Mouse (Mus musculus) neural tube, embryonic 14.5 days (tissue): Measurements from ENCODE around the gene Cd52. TPM values are rescaled to one million over a fixed set of nuclear protein-coding genes. Genes with fewer than 3 reads are reported as not detected.

Experiments used
- ATAC-seq: fragments of 200-750 bp; cut with Nextera tagmentation; 2 replicates; pipeline ENCODE4 v1.8.0; 2017; ENCODE audit warnings: low read depth, mild to moderate bottlenecking, moderate TSS enrichment, moderate library complexity
- H3K27ac ChIP-seq: fragments of 300-500 bp; sonication (generic); 2 replicates; pipeline ENCODE4 v1.5.1; 2014; ENCODE audit warnings: low read depth, mild to moderate bottlenecking, control low read depth, low read length, moderate library complexity, mixed read lengths
- H3K27me3 ChIP-seq: fragments of 300-500 bp; sonication (generic); 2 replicates; pipeline ENCODE4 v1.6.1; 2014; ENCODE audit warnings: low read length; ENCODE audit not compliant: control insufficient read depth, insufficient read depth
- H3K36me3 ChIP-seq: fragments of 300-500 bp; sonication (generic); 2 replicates; pipeline ENCODE4 v1.6.1; 2014; ENCODE audit warnings: low read length, mixed read lengths; ENCODE audit not compliant: control insufficient read depth, insufficient read depth
- H3K4me1 ChIP-seq: fragments of 300-500 bp; sonication (generic); 2 replicates; pipeline ENCODE4 v1.6.1; 2014; ENCODE audit warnings: low read length; ENCODE audit not compliant: control insufficient read depth, insufficient read depth
- H3K4me2 ChIP-seq: fragments of 300-500 bp; sonication (generic); 2 replicates; pipeline ENCODE4 v1.6.1; 2014; ENCODE audit warnings: mild to moderate bottlenecking, low read depth, low read length, control low read depth
- H3K4me3 ChIP-seq: fragments of 300-500 bp; sonication (generic); 2 replicates; pipeline ENCODE4 v1.5.1; 2014; ENCODE audit warnings: low read depth, low read length, control low read depth, mixed read lengths
- H3K9ac ChIP-seq: fragments of 300-500 bp; sonication (generic); replicated peaks from 2 replicates; pipeline ENCODE4 v1.6.1; 2014; ENCODE audit warnings: low read depth, mild to moderate bottlenecking, control low read depth, low read length, mixed read lengths
- H3K9me3 ChIP-seq: fragments of 300-500 bp; sonication (generic); 2 replicates; pipeline ENCODE4 v1.6.1; 2016; ENCODE audit warnings: low read length; ENCODE audit not compliant: control insufficient read depth
- WGBS: fragments of 180-500 bp; shearing (Covaris S2); extraction: QIAGEN DNeasy Blood & Tissue Kit; methylation state at CpG from one replicate; pipeline ENCODE4 v1.1.7; 2014; 5-methylcytosine and 5-hydroxymethylcytosine counted together
- polyA plus RNA-seq: library from polyadenylated mRNA; unstranded; fragments of >200 nt; fragmentation: Nextera tagmentation; extraction: Ambion mirVana; gene quantifications from 2 replicates; pipeline ENCODE4 v1.2.1, GENCODE M21; 2014

The Cd52 gene
- polyA plus RNA-seq, 1 experiment from 2014 or later = 2.1 TPM

DNA sequence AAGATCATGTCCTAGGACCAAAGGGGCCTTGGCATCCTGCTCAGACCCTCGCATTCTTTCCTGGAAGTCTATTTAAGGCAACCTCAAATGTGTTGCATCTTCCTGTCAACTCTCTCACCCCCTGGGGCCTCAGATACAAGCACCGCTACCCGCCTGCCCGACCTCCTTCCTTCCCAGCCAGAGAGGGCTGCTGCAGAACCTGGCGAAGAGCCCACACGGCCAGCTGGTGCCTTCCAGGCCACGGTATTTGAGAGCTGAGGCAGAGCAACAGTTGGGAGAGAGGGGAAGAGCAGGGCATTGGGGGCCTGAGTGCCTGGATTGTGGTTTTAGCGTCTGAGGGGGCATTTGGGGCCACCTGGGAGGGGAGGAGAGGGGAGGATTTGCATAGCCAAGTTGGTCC is 42.3 kb downstream of the Cd52 start:
- H3K36me3 ChIP-seq = no peaks in the 10 kb centered on the region

GRCm38 (mm10) chr4:134051912-134052311 is 43.0 kb downstream of the Cd52 start:
- WGBS = 87% methylated on average over 5 of the region's 5 CpGs

More for the DNA sequence above, 42.3 kb downstream of the Cd52 start:
- Histone ChIP-seq H3K27ac (no peak overlapping the region), H3K9ac (no peak overlapping the region), H3K9me3 (no peaks in the 10 kb centered on the region), H3K4me3 (no peak overlapping the region), H3K4me2 (no peak overlapping the region), H3K4me1 (no peaks in the 10 kb centered on the region), H3K27me3 (no peaks in the 10 kb centered on the region)
- WGBS = 18% methylated on average over 8 of the region's 8 CpGs
- ATAC-seq = no peak

GRCm38 (mm10) chr4:134047648-134048047 is 47.2 kb downstream of the Cd52 start:
- Histone ChIP-seq H3K27ac (no peak overlapping the region), H3K9ac (no peak overlapping the region), H3K9me3 (no peaks in the 10 kb centered on the region), H3K36me3 (no peaks in the 10 kb centered on the region), H3K4me1 (no peaks in the 10 kb centered on the region), H3K27me3 (no peaks in the 10 kb centered on the region), H3K4me3 (no peak overlapping the region), H3K4me2 (no peak overlapping the region)
- WGBS = 88% methylated on average over 5 of the region's 5 CpGs
- ATAC-seq = no peak

More at GRCm38 (mm10) chr4:134051912-134052311, 43.0 kb downstream of the Cd52 start:
- H3K9me3 ChIP-seq = no peaks in the 10 kb centered on the region
- no peaks in the 10 kb centered on the region for H3K36me3 ChIP-seq
- H3K9ac ChIP-seq = no peak overlapping the region
- no peak for ATAC-seq
- H3K4me3 ChIP-seq = no peak overlapping the region
- no peak overlapping the region for H3K4me2 ChIP-seq
- no peaks in the 10 kb centered on the region for H3K4me1 ChIP-seq
- H3K27me3 ChIP-seq = no peaks in the 10 kb centered on the region
- no peak overlapping the region for H3K27ac ChIP-seq

DNA sequence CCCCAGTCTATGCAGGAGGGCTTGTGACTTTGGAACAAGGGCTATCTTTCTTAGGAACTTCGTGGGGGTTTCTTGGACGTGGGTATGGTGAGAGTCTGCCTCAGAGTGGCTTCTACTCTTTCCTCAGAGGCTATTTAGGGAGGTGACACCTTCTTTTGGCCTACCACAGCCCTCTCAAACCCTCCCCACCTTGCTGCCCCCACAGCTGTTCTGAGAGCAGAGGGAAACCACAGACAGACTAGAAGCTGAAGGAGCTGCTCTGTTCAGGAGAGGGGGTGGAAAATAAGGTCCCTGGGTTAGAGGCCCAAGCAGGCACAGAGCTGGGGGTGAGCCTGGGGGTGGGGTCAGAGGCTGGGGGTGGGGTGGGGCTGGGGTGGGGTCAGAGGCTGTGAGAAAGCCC is 51.8 kb downstream of the Cd52 start:
- H3K4me2 ChIP-seq = no peak overlapping the region
- no peak for ATAC-seq
- 64% methylated on average over 2 of the region's 2 CpGs for WGBS

GRCm38 (mm10) chr4:134041317-134042123 is 53.4 kb downstream of the Cd52 start:
- H3K9me3 ChIP-seq = no peaks in the 10 kb centered on the region
- no peaks in the 10 kb centered on the region for H3K36me3 ChIP-seq
- H3K27me3 ChIP-seq = no peaks in the 10 kb centered on the region
- ATAC-seq = no peak
- H3K9ac ChIP-seq = no peak overlapping the region
- WGBS = 44% methylated on average over 9 of the region's 9 CpGs
- H3K4me3 ChIP-seq = no peak overlapping the region
- no peak overlapping the region for H3K27ac ChIP-seq
- H3K4me2 ChIP-seq = no peak overlapping the region
- H3K4me1 ChIP-seq = no peaks in the 10 kb centered on the region

More for the DNA sequence above, 51.8 kb downstream of the Cd52 start:
- Histone ChIP-seq H3K4me1 (no peaks in the 10 kb centered on the region), H3K27me3 (no peaks in the 10 kb centered on the region), H3K9ac (no peak overlapping the region), H3K36me3 (no peaks in the 10 kb centered on the region), H3K9me3 (no peaks in the 10 kb centered on the region), H3K4me3 (no peak overlapping the region), H3K27ac (no peak overlapping the region)

DNA sequence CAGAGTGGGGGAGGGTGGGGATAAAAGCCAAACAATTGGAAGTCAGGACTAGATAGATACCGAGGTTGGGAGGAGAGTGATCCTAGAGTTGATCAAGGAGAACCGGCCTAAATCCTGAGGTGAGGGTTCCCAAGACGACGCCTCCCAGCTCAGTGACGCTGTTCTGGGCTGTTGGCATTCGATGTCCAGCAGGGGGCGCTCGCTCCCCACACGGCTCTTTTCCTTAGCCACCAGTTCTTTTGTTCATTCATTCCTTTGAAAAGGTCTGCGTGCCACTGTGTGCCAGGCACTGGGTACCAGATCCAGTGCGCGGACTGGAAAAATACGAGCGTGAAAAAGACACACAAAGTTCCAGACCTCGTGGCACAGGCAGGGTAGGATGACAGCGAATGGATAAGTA is 58.9 kb downstream of the Cd52 start:
- Histone ChIP-seq H3K27ac (no peak overlapping the region), H3K27me3 (no peaks in the 10 kb centered on the region), H3K9ac (no peak overlapping the region), H3K4me1 (no peaks in the 10 kb centered on the region), H3K9me3 (no peaks in the 10 kb centered on the region), H3K36me3 (no peaks in the 10 kb centered on the region), H3K4me3 (no peak overlapping the region), H3K4me2 (no peak overlapping the region; the same call in 1 of the 2 replicates)
- ATAC-seq = no peak; the same call in 1 of the 2 replicates
- WGBS = 6% methylated on average over 16 of the region's 16 CpGs

Other genes starting within 250 kb of the Cd52 start
- gene Rps6ka1, start 207.3 kb downstream of the Cd52 start, polyA plus RNA-seq = 22.4 and 24.1 TPM in 2 replicates
- gene Hmgn2, start 126.4 kb downstream of the Cd52 start, polyA plus RNA-seq = 1,100 and 1,186 TPM in 2 replicates
- gene Dhdds, start 94.2 kb downstream of the Cd52 start, polyA plus RNA-seq = 48.8 and 48.9 TPM in 2 replicates
- 0.09 and 0.28 TPM in 2 replicates for gene Lin28a, start 76.2 kb downstream of the Cd52 start, polyA plus RNA-seq
- not detected in 2 replicates for gene Zfp683, start 41.2 kb downstream of the Cd52 start, polyA plus RNA-seq
- gene Crybg2, start 34.3 kb downstream of the Cd52 start, polyA plus RNA-seq = 1.6 and 2.9 TPM in 2 replicates
- 21.7 and 26.9 TPM in 2 replicates for gene Ubxn11, start 7.5 kb upstream of the Cd52 start, polyA plus RNA-seq
- 395 and 405 TPM in 2 replicates for gene Sh3bgrl3, start 33.7 kb upstream of the Cd52 start, polyA plus RNA-seq
- 14.8 and 18.2 TPM in 2 replicates for gene Cep85, start 92.0 kb upstream of the Cd52 start, polyA plus RNA-seq
- gene Gm7534, start 107.9 kb upstream of the Cd52 start, polyA plus RNA-seq = not detected in 2 replicates
- gene Catsper4, start 132.3 kb upstream of the Cd52 start, polyA plus RNA-seq = not detected in 2 replicates
- 0.16 TPM in 1 of 2 replicates, not detected in the other for gene Cnksr1, start 143.3 kb upstream of the Cd52 start, polyA plus RNA-seq
- 0.44 TPM in 1 of 2 replicates, not detected in the other for gene E130218I03Rik, start 148.6 kb upstream of the Cd52 start, polyA plus RNA-seq
- 12.4 and 15.6 TPM in 2 replicates for gene Zfp593, start 150.5 kb upstream of the Cd52 start, polyA plus RNA-seq
- not detected in 2 replicates for gene Gm30191, start 151.9 kb upstream of the Cd52 start, polyA plus RNA-seq
- gene Grrp1, start 159.0 kb upstream of the Cd52 start, polyA plus RNA-seq = 13.4 and 15.4 TPM in 2 replicates
- 38.5 and 43.9 TPM in 2 replicates for gene Pdik1l, start 192.8 kb upstream of the Cd52 start, polyA plus RNA-seq
- 0.39 and 0.50 TPM in 2 replicates for gene Trim63, start 220.0 kb upstream of the Cd52 start, polyA plus RNA-seq
- gene Slc30a2, start 248.1 kb upstream of the Cd52 start, polyA plus RNA-seq = 0.10 and 0.16 TPM in 2 replicates